Mouse (Mus musculus) intestine, embryonic 15.5 days (tissue): ENCODE measurements around the gene Sass6. TPM values are rescaled to one million over a fixed set of nuclear protein-coding genes. Genes with fewer than 3 reads are reported as not detected.
A peak's percentile ranks its signal among the peaks of the same experiment; 100 is the strongest.

Experiments used
- ATAC-seq: fragments of 200-750 bp; cut with Nextera tagmentation; 2 replicates; pipeline ENCODE4 v1.8.0; 2017; ENCODE audit warnings: moderate TSS enrichment, moderate library complexity
- H3K27ac ChIP-seq: fragments of 300-500 bp; sonication (generic); 2 replicates; pipeline ENCODE4 v1.5.1; 2015; ENCODE audit warnings: mild to moderate bottlenecking, inconsistent platforms
- H3K27me3 ChIP-seq: fragments of 300-500 bp; sonication (generic); replicated peaks from 2 replicates; pipeline ENCODE4 v1.6.1; 2015; ENCODE audit warnings: inconsistent platforms
- H3K36me3 ChIP-seq: fragments of 300-500 bp; sonication (generic); 2 replicates; pipeline ENCODE4 v1.6.1; 2015; ENCODE audit warnings: inconsistent platforms
- H3K4me1 ChIP-seq: fragments of 300-500 bp; sonication (generic); replicated peaks from 2 replicates; pipeline ENCODE4 v1.6.1; 2015; ENCODE audit warnings: inconsistent platforms
- H3K4me2 ChIP-seq: fragments of 300-500 bp; sonication (generic); replicated peaks from 2 replicates; pipeline ENCODE4 v1.6.1; 2015; ENCODE audit warnings: mild to moderate bottlenecking, inconsistent platforms
- H3K4me3 ChIP-seq: fragments of 300-500 bp; sonication (generic); replicated peaks from 2 replicates; pipeline ENCODE4 v1.5.1; 2015; ENCODE audit warnings: inconsistent platforms
- H3K9ac ChIP-seq: fragments of 300-500 bp; sonication (generic); 2 replicates; pipeline ENCODE4 v1.6.1; 2015; ENCODE audit warnings: inconsistent platforms
- H3K9me3 ChIP-seq: fragments of 300-500 bp; sonication (generic); 2 replicates; pipeline ENCODE4 v1.6.1; 2016; ENCODE audit warnings: inconsistent platforms
- WGBS: fragments of 180-500 bp; shearing (Covaris S2); methylation state at CpG from one replicate; pipeline ENCODE4 v1.1.7; 2015; 5-methylcytosine and 5-hydroxymethylcytosine counted together
- polyA plus RNA-seq: library from polyadenylated mRNA; unstranded; fragments of >200 nt; fragmentation: Nextera tagmentation; extraction: Ambion mirVana; gene quantifications from 2 replicates; pipeline ENCODE4 v1.2.1, GENCODE M21; 2015

The Sass6 gene
- polyA plus RNA-seq, 1 experiment from 2014 or later: 20.1 TPM

- WGBS: 88% methylated on average over 5 of the region's 5 CpGs
- no peak overlapping the region for H3K27ac ChIP-seq
- H3K9ac ChIP-seq: no peak overlapping the region
- H3K9me3 ChIP-seq: no peaks in the 10 kb centered on the region
- no peaks in the 10 kb centered on the region for H3K4me1 ChIP-seq
- H3K27me3 ChIP-seq: no peaks in the 10 kb centered on the region
- no peak overlapping the region for H3K4me3 ChIP-seq
- H3K36me3 ChIP-seq: no peaks in the 10 kb centered on the region
- H3K4me2 ChIP-seq: no peak overlapping the region
- ATAC-seq: no peak
Measured at GRCm38 (mm10) chr3:116601005-116601404, 6.2 kb downstream of the Sass6 start.

- ATAC-seq: no peak
- WGBS: 92% methylated on average over 5 of the region's 5 CpGs
- H3K4me1 ChIP-seq: no peaks in the 10 kb centered on the region
- no peak overlapping the region for H3K4me3 ChIP-seq
- no peaks in the 10 kb centered on the region for H3K27me3 ChIP-seq
- no peak overlapping the region for H3K27ac ChIP-seq
- H3K9me3 ChIP-seq: no peaks in the 10 kb centered on the region
- no peaks in the 10 kb centered on the region for H3K36me3 ChIP-seq
- H3K4me2 ChIP-seq: no peak overlapping the region
- H3K9ac ChIP-seq: no peak overlapping the region
Measured at GRCm38 (mm10) chr3:116601781-116602180, 7.0 kb downstream of the Sass6 start.

GRCm38 (mm10) chr3:116604570-116604969 lies 9.8 kb downstream of the Sass6 start:
- no peak overlapping the region for H3K4me2 ChIP-seq
- H3K4me3 ChIP-seq: no peak overlapping the region
- H3K4me1 ChIP-seq: no peaks in the 10 kb centered on the region
- no peak overlapping the region for H3K9ac ChIP-seq
- no peaks in the 10 kb centered on the region for H3K9me3 ChIP-seq
- no peak overlapping the region for H3K27ac ChIP-seq
- no peaks in the 10 kb centered on the region for H3K36me3 ChIP-seq
- WGBS: 82% methylated on average over 9 of the region's 9 CpGs
- H3K27me3 ChIP-seq: no peaks in the 10 kb centered on the region
- ATAC-seq: no peak

- no peak within 1 kb of the TSS for H3K4me3 ChIP-seq
- no peak within 1 kb of the TSS for H3K9ac ChIP-seq
- H3K4me1 ChIP-seq: no peaks in the 10 kb centered on the region
- H3K36me3 ChIP-seq: peaks cover 3% of the 10 kb centered on the region; the same call in 1 of the 2 replicates
- no peaks in the 10 kb centered on the region for H3K9me3 ChIP-seq
- H3K27me3 ChIP-seq: no peaks in the 10 kb centered on the region
- H3K4me2 ChIP-seq: no peak within 1 kb of the TSS
- no peak within 1 kb of the TSS for H3K27ac ChIP-seq
- WGBS: 54% methylated on average over 10 of the region's 10 CpGs
- peak; percentile 47; the same call in 1 of the 2 replicates for ATAC-seq
Measured at GRCm38 (mm10) chr3:116614295-116614892, 19.6 kb downstream of the Sass6 start, which contains the start of gene Trmt13. Gene Trmt13 (minus strand): TSS chr3:116614587.

- no peak overlapping the region for H3K9ac ChIP-seq
- no peaks in the 10 kb centered on the region for H3K27me3 ChIP-seq
- no peak overlapping the region for H3K4me3 ChIP-seq
- WGBS: 82% methylated on average over 8 of the region's 8 CpGs
- no peak for ATAC-seq
- no peak overlapping the region for H3K4me2 ChIP-seq
- H3K4me1 ChIP-seq: no peaks in the 10 kb centered on the region
- no peaks in the 10 kb centered on the region for H3K9me3 ChIP-seq
- no peak overlapping the region for H3K27ac ChIP-seq
- H3K36me3 ChIP-seq: peaks cover 5% of the 10 kb centered on the region; the same call in 1 of the 2 replicates
Measured at GRCm38 (mm10) chr3:116615318-116616068, 20.7 kb downstream of the Sass6 start.

GRCm38 (mm10) chr3:116618855-116619254 lies 24.1 kb downstream of the Sass6 start:
- Histone ChIP-seq H3K27ac (no peak overlapping the region), H3K4me3 (no peak overlapping the region), H3K36me3 (peaks cover 10% of the 10 kb centered on the region; the same call in 1 of the 2 replicates), H3K4me2 (no peak overlapping the region), H3K9ac (no peak overlapping the region), H3K4me1 (no peaks in the 10 kb centered on the region), H3K27me3 (no peaks in the 10 kb centered on the region), H3K9me3 (no peaks in the 10 kb centered on the region)
- ATAC-seq: no peak
- WGBS: 74% methylated on average over 6 of the region's 6 CpGs

GRCm38 (mm10) chr3:116620636-116621370 lies 26.0 kb downstream of the Sass6 start:
- 89% methylated on average over 7 of the region's 7 CpGs for WGBS

GRCm38 (mm10) chr3:116622641-116623040 lies 27.9 kb downstream of the Sass6 start:
- Histone ChIP-seq H3K4me1 (no peaks in the 10 kb centered on the region), H3K27ac (no peak overlapping the region), H3K9me3 (no peaks in the 10 kb centered on the region), H3K27me3 (no peaks in the 10 kb centered on the region), H3K4me3 (no peak overlapping the region), H3K9ac (no peak overlapping the region), H3K36me3 (peaks cover 10% of the 10 kb centered on the region; the same call in 1 of the 2 replicates), H3K4me2 (no peak overlapping the region)
- WGBS: 95% methylated on average over 7 of the region's 7 CpGs
- no peak for ATAC-seq

More at GRCm38 (mm10) chr3:116620636-116621370, 26.0 kb downstream of the Sass6 start:
- Histone ChIP-seq H3K9me3 (no peaks in the 10 kb centered on the region), H3K9ac (no peak overlapping the region), H3K4me2 (no peak overlapping the region), H3K4me1 (no peaks in the 10 kb centered on the region), H3K4me3 (no peak overlapping the region), H3K27me3 (no peaks in the 10 kb centered on the region), H3K27ac (no peak overlapping the region), H3K36me3 (peaks cover 10% of the 10 kb centered on the region; the same call in 1 of the 2 replicates)
- no peak for ATAC-seq

GRCm38 (mm10) chr3:116631459-116631858 lies 36.7 kb downstream of the Sass6 start:
- no peak for ATAC-seq
- WGBS: 82% methylated on average over 1 of the region's 1 CpGs
- Histone ChIP-seq H3K27me3 (no peaks in the 10 kb centered on the region), H3K4me2 (no peak overlapping the region), H3K36me3 (peaks cover 8% of the 10 kb centered on the region; the same call in 1 of the 2 replicates), H3K9ac (no peak overlapping the region), H3K27ac (no peak overlapping the region), H3K4me3 (no peak overlapping the region), H3K4me1 (no peaks in the 10 kb centered on the region), H3K9me3 (no peaks in the 10 kb centered on the region)

GRCm38 (mm10) chr3:116632971-116633370 lies 38.2 kb downstream of the Sass6 start:
- WGBS: 91% methylated on average over 3 of the region's 3 CpGs

GRCm38 (mm10) chr3:116634091-116634490 lies 39.3 kb downstream of the Sass6 start:
- Histone ChIP-seq H3K4me1 (no peaks in the 10 kb centered on the region), H3K4me2 (no peak overlapping the region), H3K4me3 (no peak overlapping the region), H3K36me3 (peaks cover 13% of the 10 kb centered on the region), H3K27me3 (no peaks in the 10 kb centered on the region), H3K9me3 (no peaks in the 10 kb centered on the region), H3K27ac (no peak overlapping the region), H3K9ac (no peak overlapping the region)
- WGBS: 92% methylated on average over 3 of the region's 3 CpGs
- ATAC-seq: no peak

More at GRCm38 (mm10) chr3:116632971-116633370, 38.2 kb downstream of the Sass6 start:
- peaks cover 8% of the 10 kb centered on the region; the same call in 1 of the 2 replicates for H3K36me3 ChIP-seq
- no peaks in the 10 kb centered on the region for H3K4me1 ChIP-seq
- H3K27me3 ChIP-seq: no peaks in the 10 kb centered on the region
- H3K9ac ChIP-seq: no peak overlapping the region
- H3K4me2 ChIP-seq: no peak overlapping the region
- no peak for ATAC-seq
- H3K27ac ChIP-seq: no peak overlapping the region
- no peaks in the 10 kb centered on the region for H3K9me3 ChIP-seq
- H3K4me3 ChIP-seq: no peak overlapping the region

GRCm38 (mm10) chr3:116634853-116635252 lies 40.1 kb downstream of the Sass6 start:
- H3K4me3 ChIP-seq: no peak overlapping the region
- 92% methylated on average over 8 of the region's 8 CpGs for WGBS
- no peak overlapping the region for H3K27ac ChIP-seq
- H3K9me3 ChIP-seq: no peaks in the 10 kb centered on the region
- H3K27me3 ChIP-seq: no peaks in the 10 kb centered on the region
- H3K36me3 ChIP-seq: peaks cover 13% of the 10 kb centered on the region
- H3K4me1 ChIP-seq: no peaks in the 10 kb centered on the region
- no peak for ATAC-seq
- H3K9ac ChIP-seq: no peak overlapping the region
- H3K4me2 ChIP-seq: no peak overlapping the region
